Mouse (Mus musculus) thymus, adult 2 months (tissue): ENCODE measurements around the gene Bag3. TPM values are rescaled to one million over a fixed set of nuclear protein-coding genes. Genes with fewer than 3 reads are reported as not detected.

ENCODE experiments used
- DNase-seq: peaks from one replicate; pipeline ENCODE4 v3.0.0; 2021
- H3K27ac ChIP-seq: fragments of 200-500 bp; 2 replicates; pipeline ENCODE4 v1.5.1; 2012; ENCODE audit warnings: low read length, control low read depth; ENCODE audit not compliant: control insufficient read depth, insufficient read depth
- H3K27me3 ChIP-seq: fragments of 200-500 bp; 2 replicates; pipeline ENCODE4 v1.6.1; 2012; ENCODE audit warnings: mild to moderate bottlenecking, low read length, moderate library complexity, mixed read lengths; ENCODE audit not compliant: control insufficient read depth, insufficient read depth
- H3K36me3 ChIP-seq: fragments of 200-500 bp; 2 replicates; pipeline ENCODE4 v1.6.1; 2012; ENCODE audit warnings: mild to moderate bottlenecking, low read length, moderate library complexity; ENCODE audit not compliant: control insufficient read depth, insufficient read depth
- H3K4me1 ChIP-seq: fragments of 200-500 bp; replicated peaks from 2 replicates; pipeline ENCODE4 v1.6.1; 2012; ENCODE audit warnings: low read length; ENCODE audit not compliant: control insufficient read depth, insufficient read depth
- H3K4me3 ChIP-seq: fragments of 200-500 bp; 2 replicates; pipeline ENCODE4 v1.5.1; 2012; ENCODE audit warnings: mild to moderate bottlenecking, low read length, control low read depth, moderate library complexity; ENCODE audit not compliant: control insufficient read depth, insufficient read depth
- CTCF ChIP-seq: fragments of 200-500 bp; IDR thresholded peaks from 2 replicates; pipeline ENCODE4 v1.5.1; 2012; ENCODE audit warnings: mild to moderate bottlenecking, control low read depth, low read length, moderate library complexity, borderline replicate concordance; ENCODE audit not compliant: control insufficient read depth, poor library complexity, insufficient read depth; ENCODE audit errors: extremely low read depth
- POLR2A ChIP-seq: fragments of 200-500 bp; IDR thresholded peaks from 2 replicates; pipeline ENCODE4 v1.6.1; 2012; ENCODE audit warnings: mild to moderate bottlenecking, low read length, control low read depth, moderate library complexity; ENCODE audit not compliant: control insufficient read depth, poor library complexity, insufficient read depth; ENCODE audit errors: extremely low read depth
- WGBS: fragments of 180-500 bp; shearing (Covaris S2); methylation state at CpG from one replicate; pipeline ENCODE4 v1.1.7; 2018; 5-methylcytosine and 5-hydroxymethylcytosine counted together
- polyA plus RNA-seq: library from polyadenylated mRNA; depleted of rRNA; stranded (reverse); fragments of >200 nt; gene quantifications from 2 replicates; pipeline ENCODE4 v1.2.3, GENCODE M21; 2012

The Bag3 gene
- polyA plus RNA-seq, 1 experiment: 19.1 TPM

DNA sequence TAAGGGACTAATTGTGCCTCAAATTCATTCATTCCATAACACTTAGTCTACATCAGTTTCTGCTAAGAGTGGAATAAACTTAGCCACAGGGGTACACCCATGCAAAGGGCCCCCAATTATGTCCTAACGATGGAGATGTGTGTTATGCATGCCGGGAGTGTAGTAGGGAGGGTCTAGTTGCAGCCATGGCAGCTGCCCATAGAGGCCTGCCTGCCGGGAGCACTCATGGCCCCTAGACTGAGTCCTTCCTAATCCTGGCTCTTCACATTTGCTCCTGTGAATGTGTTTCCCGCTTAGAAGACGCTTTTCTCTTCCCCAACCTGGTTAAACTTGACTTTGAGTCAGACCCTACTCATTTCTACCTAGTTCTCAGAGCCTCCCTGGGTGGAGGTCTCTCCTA lies 11.5 kb upstream of the Bag3 start:
- Histone ChIP-seq H3K4me3 (no peak overlapping the region), H3K4me1 (0 out of 2 replicates have a peak, but pooled peaks cover 4% of the 10 kb centered on the region), H3K27me3 (no peaks in the 10 kb centered on the region), H3K27ac (no peak overlapping the region), H3K36me3 (no peaks in the 10 kb centered on the region)
- TF ChIP-seq POLR2A (no peak), CTCF (no peak)
- WGBS: 92% methylated on average over 5 of the region's 5 CpGs
- DNase-seq: no peak

DNA sequence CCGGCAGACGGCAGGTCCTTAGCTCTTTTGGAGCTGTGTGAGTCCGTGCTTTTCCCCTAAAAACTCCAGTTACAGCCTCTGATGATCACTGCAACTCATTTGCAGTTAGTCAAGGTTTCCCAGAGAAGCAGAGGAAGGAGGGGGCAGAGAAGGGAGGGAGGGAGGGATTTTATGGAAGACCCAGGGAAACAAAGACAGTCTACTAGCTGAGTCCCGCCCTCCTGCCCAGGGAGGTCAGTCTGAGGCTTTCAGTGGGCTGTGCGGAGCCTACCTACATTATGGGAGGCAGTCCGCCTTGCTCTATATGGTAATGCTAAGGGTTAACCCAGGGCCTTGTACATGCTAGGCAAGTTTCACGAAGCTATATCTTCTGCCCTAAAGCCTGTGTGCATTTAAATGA lies 9.9 kb upstream of the Bag3 start:
- WGBS: 88% methylated on average over 7 of the region's 7 CpGs
- Histone ChIP-seq H3K36me3 (no peaks in the 10 kb centered on the region), H3K27me3 (no peaks in the 10 kb centered on the region), H3K4me3 (no peak overlapping the region), H3K27ac (no peak overlapping the region), H3K4me1 (0 out of 2 replicates have a peak, but pooled peaks cover 4% of the 10 kb centered on the region)
- DNase-seq: no peak
- no peak for TF ChIP-seq POLR2A
- TF ChIP-seq CTCF: no peak

- Histone ChIP-seq H3K27ac (no peak overlapping the region), H3K36me3 (no peaks in the 10 kb centered on the region), H3K27me3 (no peaks in the 10 kb centered on the region), H3K4me3 (no peak overlapping the region), H3K4me1 (0 out of 2 replicates have a peak, but pooled peaks cover 4% of the 10 kb centered on the region)
- DNase-seq: no peak
- no peak for TF ChIP-seq POLR2A
- TF ChIP-seq CTCF: no peak
- WGBS: 84% methylated on average over 4 of the region's 4 CpGs
These were observed 9.1 kb upstream of the Bag3 start for GRCm38 (mm10) chr7:128514341-128514740.

- Histone ChIP-seq H3K27me3 (no peaks in the 10 kb centered on the region), H3K27ac (no peak overlapping the region), H3K4me1 (0 out of 2 replicates have a peak, but pooled peaks cover 4% of the 10 kb centered on the region), H3K36me3 (no peaks in the 10 kb centered on the region), H3K4me3 (no peak overlapping the region)
- no peak for DNase-seq
- no peak for TF ChIP-seq CTCF
- 39% methylated on average over 4 of the region's 4 CpGs for WGBS
These were observed 7.1 kb upstream of the Bag3 start for GRCm38 (mm10) chr7:128516346-128516745.

DNA sequence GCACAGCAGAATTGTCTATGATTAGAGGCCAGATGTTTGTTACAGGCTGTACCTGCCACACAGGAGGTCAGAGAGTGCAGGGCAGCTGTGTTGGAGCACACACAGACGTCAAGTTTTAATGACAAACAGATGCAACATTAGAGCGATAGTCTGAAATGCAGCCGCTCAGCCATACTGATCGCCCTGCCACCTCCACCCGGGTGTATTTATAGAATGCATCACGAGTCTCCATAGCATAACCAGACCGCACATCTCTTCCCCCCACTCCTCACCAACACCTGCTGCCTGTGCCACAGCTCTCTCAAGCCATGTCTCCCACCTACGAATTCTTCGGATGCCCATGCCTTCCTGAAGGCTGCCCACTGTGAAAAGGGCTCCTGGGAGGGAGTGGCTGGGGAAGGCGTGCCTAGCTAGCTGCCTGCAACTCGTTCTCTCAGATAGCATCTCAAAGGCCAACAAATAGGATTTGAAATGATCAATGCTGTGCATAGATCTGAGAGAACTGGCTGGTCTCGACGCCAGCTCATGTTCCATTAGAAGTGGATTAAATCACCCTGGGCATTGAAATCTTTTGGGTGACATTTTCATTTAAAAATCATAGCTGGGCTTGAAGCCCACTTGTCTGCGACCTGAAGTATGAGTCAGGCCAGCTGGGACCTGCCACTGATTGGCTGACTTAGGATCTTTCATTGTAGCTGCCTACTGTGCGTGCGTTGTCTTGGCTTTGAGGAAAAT lies 3.9 kb upstream of the Bag3 start:
- TF ChIP-seq CTCF: no peak
- TF ChIP-seq POLR2A: no peak
- DNase-seq: no peak
- 91% methylated on average over 16 of the region's 16 CpGs for whole genome bisulfite sequencing
- Histone ChIP-seq H3K27me3 (no peaks in the 10 kb centered on the region; the same call in 1 of the 2 replicates), H3K36me3 (no peaks in the 10 kb centered on the region), H3K4me3 (no peak overlapping the region), H3K4me1 (peaks cover 14% of the 10 kb centered on the region; the same call in 1 of the 2 replicates), H3K27ac (no peak overlapping the region)

DNA sequence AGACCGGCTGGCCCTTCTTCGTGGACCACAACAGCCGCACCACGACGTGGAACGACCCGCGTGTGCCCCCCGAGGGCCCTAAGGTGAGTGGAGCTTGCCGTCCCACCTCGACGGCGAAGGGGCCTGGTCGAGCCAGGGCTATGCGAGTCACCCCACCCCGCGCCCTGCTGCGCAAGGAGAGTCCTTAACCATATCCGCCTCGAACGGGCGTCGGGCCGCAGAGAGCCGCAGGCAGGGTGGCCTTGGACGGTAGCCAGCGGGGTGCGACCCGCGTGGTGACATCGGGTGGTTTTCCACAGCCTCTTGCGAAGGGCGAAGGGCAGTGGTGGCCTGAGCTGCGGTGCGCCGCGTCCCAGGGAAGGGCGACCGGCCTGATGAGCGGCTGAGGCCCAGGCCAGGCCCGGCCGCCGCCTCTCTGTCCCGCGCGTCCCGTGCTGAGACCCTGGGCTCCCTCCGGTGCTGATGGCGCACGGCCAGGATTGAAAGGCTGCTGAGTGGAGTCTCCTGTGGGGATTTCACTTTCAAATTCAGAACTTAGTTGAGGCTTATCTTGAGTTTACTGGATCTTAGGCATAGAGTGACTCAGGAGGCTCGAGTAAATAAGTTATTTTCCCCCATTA lies 656 bp downstream of the Bag3 start:
- Histone ChIP-seq H3K4me3 (peak overlapping the region; percentile 49), H3K36me3 (no peaks in the 10 kb centered on the region), H3K27ac (no peak overlapping the region), H3K4me1 (peaks cover 10% of the 10 kb centered on the region; the same call in 1 of the 2 replicates), H3K27me3 (no peaks in the 10 kb centered on the region; the same call in 1 of the 2 replicates)
- DNase-seq: peak; percentile 40
- 4% methylated on average over 51 of the region's 51 CpGs for WGBS
- TF ChIP-seq POLR2A: no peak
- TF ChIP-seq CTCF: no peak
